Mouse (Mus musculus): ENCODE measurements around the gene Plppr2. TPM values are rescaled to one million over a fixed set of nuclear protein-coding genes. Genes with fewer than 3 reads are reported as not detected.

Gene Plppr2
- polyA plus RNA-seq, 1 experiment from 2014 or later: 7.8 TPM

DNA sequence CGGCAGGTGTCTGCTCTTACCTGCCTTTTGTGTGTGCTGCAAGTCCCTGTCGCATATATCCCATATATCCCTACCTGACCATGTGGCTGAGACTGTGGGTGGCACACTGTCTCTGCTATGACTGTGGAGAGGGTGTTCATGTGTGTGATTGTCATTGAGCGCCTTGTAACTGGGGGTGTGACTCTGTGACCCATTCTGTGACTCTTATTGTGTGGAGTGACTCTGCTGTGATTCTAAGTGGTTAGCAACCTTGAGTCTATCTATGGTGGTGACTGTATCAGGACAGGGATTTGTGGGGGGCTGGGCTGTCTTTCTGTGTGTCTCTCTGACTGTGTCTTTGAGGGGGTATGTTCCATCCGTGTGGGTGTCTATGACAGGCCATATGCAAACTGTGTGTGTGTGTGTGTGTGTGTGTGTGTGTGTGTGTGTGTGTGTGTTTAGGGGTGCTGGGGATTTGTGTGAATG is 910 bp downstream of the Plppr2 start:
- Histone ChIP-seq H3K36me3 (no peaks in the 10 kb centered on the region), H3K4me1 (peaks cover 17% of the 10 kb centered on the region), H3K27ac (no peak overlapping the region), H3K9me3 (replicated peaks) (no peaks in the 10 kb centered on the region), H3K4me3 (peak overlapping the region; percentile 69), H3K27me3 (ENCODE audit: low read depth, poor library complexity, severe bottlenecking) (peaks cover 9% of the 10 kb centered on the region)
- 82% methylated on average over 4 of the region's 4 CpGs for WGBS
- no peak for DNase-seq (ENCODE audit: low spot score)

GRCm38 (mm10) chr9:21938234-21938855 is 1.5 kb downstream of the Plppr2 start:
- Histone ChIP-seq H3K27ac (no peak overlapping the region), H3K9me3 (replicated peaks) (no peaks in the 10 kb centered on the region), H3K36me3 (no peaks in the 10 kb centered on the region), H3K27me3 (ENCODE audit: low read depth, poor library complexity, severe bottlenecking) (peaks cover 13% of the 10 kb centered on the region), H3K4me3 (no peak overlapping the region), H3K4me1 (peaks cover 17% of the 10 kb centered on the region)
- DNase-seq (ENCODE audit: low spot score): no peak
- 86% methylated on average over 4 of the region's 4 CpGs for WGBS

GRCm38 (mm10) chr9:21943046-21943445 is 6.2 kb downstream of the Plppr2 start:
- H3K9me3 ChIP-seq (replicated peaks): no peaks in the 10 kb centered on the region
- whole genome bisulfite sequencing: 76% methylated on average over 12 of the region's 12 CpGs
- no peak overlapping the region for H3K4me3 ChIP-seq
- peaks cover 15% of the 10 kb centered on the region for H3K4me1 ChIP-seq
- H3K36me3 ChIP-seq: no peaks in the 10 kb centered on the region
- no peak for DNase-seq (ENCODE audit: low spot score)
- peaks cover 49% of the 10 kb centered on the region for H3K27me3 ChIP-seq (ENCODE audit: low read depth, poor library complexity, severe bottlenecking)
- H3K27ac ChIP-seq: no peak overlapping the region

- WGBS: 48% methylated on average over 12 of the region's 12 CpGs
- H3K27me3 ChIP-seq (ENCODE audit: low read depth, poor library complexity, severe bottlenecking): peaks cover 55% of the 10 kb centered on the region
- H3K4me3 ChIP-seq: no peak overlapping the region
- DNase-seq (ENCODE audit: low spot score): no peak
- H3K4me1 ChIP-seq: peaks cover 15% of the 10 kb centered on the region
- no peaks in the 10 kb centered on the region for H3K9me3 ChIP-seq (replicated peaks)
- no peak overlapping the region for H3K27ac ChIP-seq
- H3K36me3 ChIP-seq: no peaks in the 10 kb centered on the region
Measured at GRCm38 (mm10) chr9:21943638-21944037, 6.8 kb downstream of the Plppr2 start.

DNA sequence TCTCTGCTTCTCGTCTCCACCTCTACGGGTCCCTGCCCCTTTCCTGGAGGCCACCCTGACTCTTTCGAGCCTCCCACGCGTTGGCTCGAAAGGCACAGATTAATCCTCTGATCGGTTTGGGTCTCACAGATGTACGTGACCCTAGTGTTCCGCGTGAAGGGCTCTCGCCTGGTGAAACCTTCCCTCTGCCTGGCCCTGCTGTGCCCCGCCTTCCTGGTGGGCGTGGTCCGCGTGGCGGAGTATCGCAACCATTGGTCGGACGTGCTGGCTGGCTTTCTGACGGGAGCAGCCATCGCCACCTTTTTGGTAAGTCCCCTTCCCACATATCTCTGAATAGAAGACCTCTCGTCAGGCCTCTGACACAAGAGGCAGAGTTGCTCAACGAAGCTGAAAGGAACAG is 7.4 kb downstream of the Plppr2 start:
- Histone ChIP-seq H3K9me3 (replicated peaks) (no peaks in the 10 kb centered on the region), H3K27ac (no peak overlapping the region), H3K4me3 (no peak overlapping the region), H3K27me3 (ENCODE audit: low read depth, poor library complexity, severe bottlenecking) (peaks cover 61% of the 10 kb centered on the region), H3K36me3 (no peaks in the 10 kb centered on the region), H3K4me1 (peaks cover 15% of the 10 kb centered on the region)
- 18% methylated on average over 23 of the region's 23 CpGs for WGBS
- peak; percentile 61 for DNase-seq (ENCODE audit: low spot score)

- Histone ChIP-seq H3K36me3 (no peaks in the 10 kb centered on the region), H3K27ac (no peak overlapping the region), H3K9me3 (replicated peaks) (no peaks in the 10 kb centered on the region), H3K27me3 (ENCODE audit: low read depth, poor library complexity, severe bottlenecking) (peaks cover 64% of the 10 kb centered on the region), H3K4me3 (peak overlapping the region; percentile 35), H3K4me1 (peaks cover 15% of the 10 kb centered on the region)
- WGBS: 5% methylated on average over 28 of the region's 28 CpGs
- DNase-seq (ENCODE audit: low spot score): no peak
Measured at GRCm38 (mm10) chr9:21947540-21948130, 10.8 kb downstream of the Plppr2 start.

- WGBS: 53% methylated on average over 8 of the region's 8 CpGs
- Histone ChIP-seq H3K9me3 (replicated peaks) (no peaks in the 10 kb centered on the region), H3K36me3 (no peaks in the 10 kb centered on the region), H3K27ac (no peak overlapping the region), H3K27me3 (ENCODE audit: low read depth, poor library complexity, severe bottlenecking) (peaks cover 63% of the 10 kb centered on the region), H3K4me3 (no peak overlapping the region; the same call in 1 of the 2 replicates), H3K4me1 (peaks cover 15% of the 10 kb centered on the region)
- DNase-seq (ENCODE audit: low spot score): no peak
Measured at GRCm38 (mm10) chr9:21948146-21948545, 11.3 kb downstream of the Plppr2 start.

GRCm38 (mm10) chr9:21948790-21949189 is 12.0 kb downstream of the Plppr2 start:
- H3K4me3 ChIP-seq: no peak overlapping the region
- peaks cover 17% of the 10 kb centered on the region for H3K4me1 ChIP-seq
- H3K9me3 ChIP-seq (replicated peaks): no peaks in the 10 kb centered on the region
- no peak for DNase-seq (ENCODE audit: low spot score)
- no peaks in the 10 kb centered on the region for H3K36me3 ChIP-seq
- WGBS: 67% methylated on average over 6 of the region's 6 CpGs
- H3K27me3 ChIP-seq (ENCODE audit: low read depth, poor library complexity, severe bottlenecking): peaks cover 56% of the 10 kb centered on the region
- no peak overlapping the region for H3K27ac ChIP-seq

- no peak overlapping the region for H3K4me3 ChIP-seq
- no peaks in the 10 kb centered on the region for H3K36me3 ChIP-seq
- no peak overlapping the region for H3K27ac ChIP-seq
- peak; percentile 94 for DNase-seq (ENCODE audit: low spot score)
- peaks cover 15% of the 10 kb centered on the region for H3K4me1 ChIP-seq
- WGBS: 18% methylated on average over 11 of the region's 11 CpGs
- no peaks in the 10 kb centered on the region for H3K9me3 ChIP-seq (replicated peaks)
- H3K27me3 ChIP-seq (ENCODE audit: low read depth, poor library complexity, severe bottlenecking): peaks cover 41% of the 10 kb centered on the region
Measured at GRCm38 (mm10) chr9:21950322-21950721, 13.5 kb downstream of the Plppr2 start.

- Histone ChIP-seq H3K4me1 (peaks cover 21% of the 10 kb centered on the region), H3K27ac (no peak overlapping the region), H3K36me3 (no peaks in the 10 kb centered on the region), H3K9me3 (replicated peaks) (no peaks in the 10 kb centered on the region), H3K27me3 (ENCODE audit: low read depth, poor library complexity, severe bottlenecking) (peaks cover 26% of the 10 kb centered on the region), H3K4me3 (no peak overlapping the region)
- 77% methylated on average over 3 of the region's 3 CpGs for WGBS
- DNase-seq (ENCODE audit: low spot score): no peak
Measured at GRCm38 (mm10) chr9:21951977-21952376, 15.1 kb downstream of the Plppr2 start.

DNA sequence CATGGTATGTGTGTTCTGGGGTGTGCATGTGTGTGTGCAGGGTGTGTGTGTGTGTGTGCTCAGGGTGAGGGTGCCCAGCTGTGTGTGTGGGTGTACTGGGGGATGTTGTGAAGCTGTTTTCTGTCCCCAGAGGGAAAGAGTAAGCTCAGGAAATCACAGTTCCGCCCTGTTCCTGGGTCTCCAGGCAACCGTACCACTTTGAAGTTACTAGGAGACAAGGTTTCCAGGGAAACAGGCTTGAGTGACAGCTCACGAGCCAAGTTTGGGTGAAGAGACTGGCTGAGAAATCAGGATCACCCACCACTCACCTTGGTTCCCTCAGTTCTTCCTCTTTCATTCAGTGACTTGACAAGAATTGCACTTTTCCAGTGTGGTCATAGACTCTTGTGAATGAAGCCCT is 16.8 kb downstream of the Plppr2 start:
- no peak for DNase-seq (ENCODE audit: low spot score)
- no peak overlapping the region for H3K4me3 ChIP-seq
- no peaks in the 10 kb centered on the region for H3K9me3 ChIP-seq (replicated peaks)
- peaks cover 9% of the 10 kb centered on the region for H3K36me3 ChIP-seq
- WGBS: 11% methylated on average over 3 of the region's 3 CpGs
- no peak overlapping the region for H3K27ac ChIP-seq
- peaks cover 14% of the 10 kb centered on the region for H3K27me3 ChIP-seq (ENCODE audit: low read depth, poor library complexity, severe bottlenecking)
- peaks cover 11% of the 10 kb centered on the region for H3K4me1 ChIP-seq

- Histone ChIP-seq H3K27me3 (ENCODE audit: low read depth, poor library complexity, severe bottlenecking) (peaks cover 14% of the 10 kb centered on the region), H3K4me3 (no peak overlapping the region), H3K9me3 (replicated peaks) (no peaks in the 10 kb centered on the region), H3K27ac (no peak overlapping the region), H3K4me1 (peaks cover 15% of the 10 kb centered on the region), H3K36me3 (peaks cover 16% of the 10 kb centered on the region)
- 82% methylated on average over 3 of the region's 3 CpGs for WGBS
- DNase-seq (ENCODE audit: low spot score): no peak
Measured at GRCm38 (mm10) chr9:21954635-21955034, 17.8 kb downstream of the Plppr2 start.

DNA sequence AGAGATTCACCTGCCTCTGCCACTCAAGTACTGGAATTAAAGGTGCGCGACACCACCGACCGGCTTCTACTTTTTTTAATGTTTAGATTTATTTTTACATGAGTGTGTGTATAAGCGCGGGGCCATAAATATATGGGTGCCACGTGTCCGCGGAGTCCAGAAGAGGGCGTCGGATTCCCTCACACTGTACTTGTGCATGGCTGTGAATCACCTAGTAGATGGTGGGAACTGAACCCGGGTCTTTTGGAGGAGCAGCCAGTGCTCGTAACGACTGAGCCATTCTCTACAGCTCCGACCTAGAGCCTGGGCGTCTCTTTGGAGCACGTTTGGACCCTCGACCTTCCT is 18.4 kb downstream of the Plppr2 start:
- H3K9me3 ChIP-seq (replicated peaks): no peaks in the 10 kb centered on the region
- 3% methylated on average over 18 of the region's 18 CpGs for WGBS

More for the DNA sequence above, 18.4 kb downstream of the Plppr2 start:
- Histone ChIP-seq H3K36me3 (peaks cover 16% of the 10 kb centered on the region), H3K27ac (peak overlapping the region; percentile 95), H3K4me1 (peaks cover 19% of the 10 kb centered on the region), H3K4me3 (peak overlapping the region; percentile 79), H3K27me3 (ENCODE audit: low read depth, poor library complexity, severe bottlenecking) (peaks cover 20% of the 10 kb centered on the region)
- no peak for DNase-seq (ENCODE audit: low spot score)
